Mouse (Mus musculus) lung, embryonic 16.5 days (tissue): ENCODE measurements around the gene Irak1bp1. TPM values are rescaled to one million over a fixed set of nuclear protein-coding genes. Genes with fewer than 3 reads are reported as not detected.
A peak's percentile ranks its signal among the peaks of the same experiment; 100 is the strongest.

Experiments used
- ATAC-seq: fragments of 200-750 bp; cut with Nextera tagmentation; 2 replicates; pipeline ENCODE4 v1.8.0; 2017; ENCODE audit warnings: low read depth, mild to moderate bottlenecking, moderate library complexity
- H3K27ac ChIP-seq: fragments of 300-500 bp; sonication (generic); 2 replicates; pipeline ENCODE4 v1.5.1; 2014; ENCODE audit warnings: mild to moderate bottlenecking, control low read depth, low read length
- H3K27me3 ChIP-seq: fragments of 300-500 bp; sonication (generic); 2 replicates; pipeline ENCODE4 v1.6.1; 2014; ENCODE audit warnings: low read depth, low read length, mixed read lengths; ENCODE audit not compliant: control insufficient read depth, insufficient read depth
- H3K36me3 ChIP-seq: fragments of 300-500 bp; sonication (generic); 2 replicates; pipeline ENCODE4 v1.6.1; 2014; ENCODE audit warnings: low read length; ENCODE audit not compliant: control insufficient read depth, insufficient read depth
- H3K4me1 ChIP-seq: fragments of 300-500 bp; sonication (generic); replicated peaks from 2 replicates; pipeline ENCODE4 v1.6.1; 2014; ENCODE audit warnings: low read length, mixed read lengths; ENCODE audit not compliant: control insufficient read depth, insufficient read depth
- H3K4me2 ChIP-seq: fragments of 300-500 bp; sonication (generic); 2 replicates; pipeline ENCODE4 v1.6.1; 2014; ENCODE audit warnings: low read depth, low read length, control low read depth
- H3K4me3 ChIP-seq: fragments of 300-500 bp; sonication (generic); 2 replicates; pipeline ENCODE4 v1.5.1; 2014; ENCODE audit warnings: mild to moderate bottlenecking, low read length, control low read depth
- H3K9ac ChIP-seq: fragments of 300-500 bp; sonication (generic); 2 replicates; pipeline ENCODE4 v1.6.1; 2014; ENCODE audit warnings: low read length, control low read depth
- H3K9me3 ChIP-seq: fragments of 300-500 bp; sonication (generic); 2 replicates; pipeline ENCODE4 v1.6.1; 2016; ENCODE audit warnings: low read length; ENCODE audit not compliant: control insufficient read depth
- WGBS: fragments of 180-500 bp; shearing (Covaris S2); extraction: QIAGEN DNeasy Blood & Tissue Kit; methylation state at CpG from one replicate; pipeline ENCODE4 v1.1.7; 2014; 5-methylcytosine and 5-hydroxymethylcytosine counted together
- polyA plus RNA-seq: library from polyadenylated mRNA; unstranded; fragments of >200 nt; fragmentation: Nextera tagmentation; extraction: Ambion mirVana; gene quantifications from 2 replicates; pipeline ENCODE4 v1.2.1, GENCODE M21; 2015

Irak1bp1 gene
- 15.3 and 16.7 TPM in 2 replicates for polyA plus RNA-seq

DNA sequence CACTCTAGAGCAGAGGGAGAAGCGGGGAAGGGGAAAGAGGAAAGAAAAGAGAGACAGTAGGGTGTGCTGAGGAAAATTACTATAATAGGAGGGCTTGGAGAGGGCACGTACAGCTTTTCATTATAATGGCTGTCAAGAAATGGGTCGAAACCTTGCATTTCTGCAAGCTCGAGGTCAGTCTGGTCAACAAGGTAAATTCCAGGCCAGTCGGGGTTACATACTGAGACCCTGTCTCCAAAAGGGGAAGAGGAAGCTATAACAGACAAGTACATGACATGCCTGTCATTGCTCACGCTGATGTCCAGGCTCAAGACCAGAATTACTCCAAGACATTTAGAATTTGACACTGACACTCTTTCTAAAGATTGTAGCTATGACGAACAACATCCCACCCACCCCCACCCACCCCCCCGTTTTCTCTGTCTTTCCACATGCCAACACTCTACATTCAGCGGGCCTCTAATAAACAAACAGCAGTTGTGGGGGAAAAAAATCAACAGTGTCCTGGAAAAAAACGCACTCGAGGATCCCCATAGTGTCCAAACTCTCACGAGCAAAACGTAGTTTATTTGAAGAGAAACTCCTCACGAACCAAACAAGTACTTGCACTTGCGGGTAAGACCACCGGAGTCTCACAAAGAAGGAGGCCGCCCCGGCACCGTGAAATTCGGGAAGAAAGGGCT lies at the start of gene Irak1bp1:
Gene Irak1bp1 (plus strand): TSS at position 534 of the 683 bp plus-strand sequence.
- Histone ChIP-seq H3K27ac (peak within 1 kb of the TSS; percentile 76), H3K27me3 (no peaks in the 10 kb centered on the region), H3K4me2 (peak within 1 kb of the TSS; percentile 66), H3K36me3 (no peaks in the 10 kb centered on the region), H3K9ac (peak within 1 kb of the TSS; percentile 86), H3K4me3 (peak within 1 kb of the TSS; percentile 89), H3K4me1 (peaks cover 4% of the 10 kb centered on the region; the same call in 1 of the 2 replicates), H3K9me3 (no peaks in the 10 kb centered on the region)
- 10% methylated on average over 20 of the region's 20 CpGs for WGBS
- peak; percentile 23 for ATAC-seq

- Histone ChIP-seq H3K27me3 (no peaks in the 10 kb centered on the region), H3K36me3 (no peaks in the 10 kb centered on the region), H3K4me3 (no peak overlapping the region), H3K27ac (no peak overlapping the region), H3K4me2 (no peak overlapping the region), H3K9ac (no peak overlapping the region), H3K4me1 (no peaks in the 10 kb centered on the region), H3K9me3 (no peaks in the 10 kb centered on the region)
- ATAC-seq, result no peak
- WGBS, result 74% methylated on average over 9 of the region's 9 CpGs
Observed at GRCm38 (mm10) chr9:82788375-82788774, 41.0 kb upstream of the Irak1bp1 start.

GRCm38 (mm10) chr9:82800360-82800759 lies 29.0 kb upstream of the Irak1bp1 start:
- H3K4me2 ChIP-seq, result no peak overlapping the region
- H3K4me1 ChIP-seq, result peaks cover 4% of the 10 kb centered on the region; the same call in 1 of the 2 replicates
- ATAC-seq, result peak; percentile 89
- no peaks in the 10 kb centered on the region for H3K9me3 ChIP-seq
- no peak overlapping the region for H3K4me3 ChIP-seq
- H3K27ac ChIP-seq, result no peak overlapping the region; the same call in 1 of the 2 replicates
- H3K9ac ChIP-seq, result no peak overlapping the region
- 29% methylated on average over 8 of the region's 8 CpGs for WGBS
- no peaks in the 10 kb centered on the region for H3K27me3 ChIP-seq
- no peaks in the 10 kb centered on the region for H3K36me3 ChIP-seq

DNA sequence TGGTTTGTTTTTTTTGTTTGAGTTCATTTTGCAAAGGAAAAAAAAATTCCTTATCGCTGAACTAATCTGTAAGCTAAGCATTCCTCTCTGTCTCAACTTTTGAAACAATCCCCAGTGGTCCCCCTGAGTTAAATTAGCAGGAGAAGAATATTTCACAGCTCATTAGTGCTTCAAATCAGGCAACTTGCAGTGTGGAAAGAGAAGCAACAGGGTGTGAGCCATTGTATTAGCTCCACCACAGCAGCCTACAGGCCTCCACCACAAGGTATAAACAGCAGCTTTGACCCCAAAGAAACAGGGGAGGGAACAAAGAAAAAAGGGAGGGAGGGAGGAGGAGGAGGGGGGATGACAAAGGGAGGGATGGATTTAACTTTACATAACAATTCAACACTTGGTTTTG lies 22.2 kb upstream of the Irak1bp1 start:
- 26% methylated on average over 1 of the region's 1 CpGs for WGBS
- Histone ChIP-seq H3K36me3 (no peaks in the 10 kb centered on the region), H3K4me3 (no peak overlapping the region), H3K4me1 (no peaks in the 10 kb centered on the region), H3K4me2 (no peak overlapping the region), H3K9me3 (no peaks in the 10 kb centered on the region), H3K9ac (no peak overlapping the region), H3K27me3 (no peaks in the 10 kb centered on the region), H3K27ac (no peak overlapping the region)
- ATAC-seq, result no peak

GRCm38 (mm10) chr9:82807635-82808034 lies 21.7 kb upstream of the Irak1bp1 start:
- Histone ChIP-seq H3K4me1 (no peaks in the 10 kb centered on the region), H3K9ac (no peak overlapping the region), H3K27ac (no peak overlapping the region), H3K9me3 (no peaks in the 10 kb centered on the region), H3K4me3 (no peak overlapping the region), H3K4me2 (no peak overlapping the region), H3K36me3 (no peaks in the 10 kb centered on the region), H3K27me3 (no peaks in the 10 kb centered on the region)
- ATAC-seq, result no peak
- 71% methylated on average over 5 of the region's 5 CpGs for WGBS

DNA sequence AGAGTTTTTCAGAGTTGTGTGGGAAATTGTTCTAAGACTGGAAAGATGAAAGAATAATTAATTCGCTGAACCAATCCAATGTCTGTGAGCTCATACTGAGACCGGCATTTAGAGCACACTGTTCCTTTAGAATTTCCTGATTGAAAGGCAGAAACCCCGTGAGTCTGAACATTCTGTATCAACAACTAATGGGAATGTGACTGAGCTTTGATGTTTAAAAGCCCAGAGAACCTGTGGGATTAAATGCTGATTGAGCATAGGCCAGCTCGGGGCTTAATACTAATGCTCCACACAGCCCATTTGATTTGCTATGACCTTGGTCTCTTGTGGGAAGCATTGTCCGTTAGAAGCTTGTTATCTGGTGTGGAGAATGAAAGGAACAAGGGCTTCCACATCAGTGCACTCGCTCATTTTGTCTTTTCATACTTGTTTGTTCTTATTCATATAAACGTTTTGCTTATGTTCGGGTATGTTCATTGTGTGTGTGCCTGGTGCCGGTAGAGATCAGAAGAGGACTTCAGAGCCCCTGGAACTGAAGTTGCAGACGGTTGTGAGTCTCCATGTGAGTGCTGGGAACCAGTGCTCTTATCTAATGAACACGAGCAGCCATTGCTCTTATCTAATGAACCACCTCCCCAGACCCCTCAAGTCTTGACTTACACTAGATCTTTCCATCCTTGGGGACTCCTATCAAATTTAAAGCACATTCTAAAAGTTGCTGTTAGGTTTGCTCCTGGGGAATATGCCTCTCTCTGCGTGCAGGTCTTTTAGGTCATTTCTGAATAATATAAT lies 17.0 kb upstream of the Irak1bp1 start:
- no peak overlapping the region for H3K27ac ChIP-seq
- no peaks in the 10 kb centered on the region for H3K36me3 ChIP-seq
- no peak overlapping the region for H3K9ac ChIP-seq
- H3K4me2 ChIP-seq, result no peak overlapping the region
- ATAC-seq, result no peak
- no peaks in the 10 kb centered on the region for H3K4me1 ChIP-seq
- no peak overlapping the region for H3K4me3 ChIP-seq
- H3K27me3 ChIP-seq, result no peaks in the 10 kb centered on the region
- 69% methylated on average over 12 of the region's 12 CpGs for WGBS
- H3K9me3 ChIP-seq, result no peaks in the 10 kb centered on the region

DNA sequence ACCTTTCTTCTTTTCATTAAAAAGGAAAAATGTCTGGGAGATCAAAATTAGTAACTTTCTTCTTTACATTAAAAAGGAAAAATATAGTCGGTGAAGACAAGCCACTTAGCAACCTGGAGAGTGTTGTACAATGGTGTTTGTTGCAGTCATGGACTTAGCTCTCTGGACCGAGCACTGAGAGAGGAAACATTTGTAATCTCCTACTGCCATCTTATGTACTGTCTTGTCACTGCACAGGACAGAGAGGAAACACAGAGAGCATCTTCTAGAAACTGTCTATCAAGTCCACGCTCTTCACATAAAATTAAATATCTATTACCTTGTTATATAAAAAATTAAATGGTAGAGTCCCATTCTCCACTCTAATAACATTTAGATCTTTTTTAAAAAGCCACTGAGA lies 14.8 kb upstream of the Irak1bp1 start:
- Histone ChIP-seq H3K4me1 (no peaks in the 10 kb centered on the region), H3K4me3 (no peak overlapping the region), H3K9me3 (no peaks in the 10 kb centered on the region), H3K9ac (no peak overlapping the region), H3K27ac (no peak overlapping the region), H3K27me3 (no peaks in the 10 kb centered on the region), H3K36me3 (no peaks in the 10 kb centered on the region), H3K4me2 (no peak overlapping the region)
- 48% methylated on average over 3 of the region's 3 CpGs for WGBS
- no peak; the same call in 1 of the 2 replicates for ATAC-seq

- ATAC-seq, result no peak
- Histone ChIP-seq H3K9me3 (no peaks in the 10 kb centered on the region), H3K27ac (no peak overlapping the region), H3K4me3 (no peak overlapping the region), H3K27me3 (no peaks in the 10 kb centered on the region), H3K9ac (no peak overlapping the region), H3K4me1 (no peaks in the 10 kb centered on the region), H3K4me2 (no peak overlapping the region), H3K36me3 (no peaks in the 10 kb centered on the region)
Observed at GRCm38 (mm10) chr9:82815257-82815785, 14.0 kb upstream of the Irak1bp1 start.

DNA sequence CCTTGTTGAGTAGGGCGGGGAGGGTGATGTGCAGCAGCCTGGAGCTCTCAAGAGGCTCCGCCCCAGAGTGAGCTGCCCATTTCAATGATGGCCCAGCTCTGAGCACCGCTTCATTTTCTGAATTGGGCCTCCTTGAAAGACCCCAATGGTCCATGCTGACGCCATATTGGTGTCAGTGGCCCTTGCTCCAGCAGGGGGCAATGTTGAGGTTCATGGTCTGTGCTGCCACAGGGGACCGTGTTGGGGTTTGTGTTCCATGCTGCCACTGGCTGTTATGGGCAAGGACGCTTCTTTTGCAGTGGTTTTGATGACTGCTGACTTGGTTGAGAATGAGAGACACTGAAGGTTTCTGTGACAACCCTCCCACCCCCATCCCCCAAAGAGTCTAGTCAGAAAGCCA lies 2.9 kb upstream of the Irak1bp1 start:
- H3K27ac ChIP-seq, result no peak overlapping the region
- no peak overlapping the region for H3K9ac ChIP-seq
- no peak for ATAC-seq
- H3K4me1 ChIP-seq, result peaks cover 4% of the 10 kb centered on the region; the same call in 1 of the 2 replicates
- H3K36me3 ChIP-seq, result no peaks in the 10 kb centered on the region
- no peak overlapping the region for H3K4me3 ChIP-seq
- 92% methylated on average over 6 of the region's 6 CpGs for WGBS
- H3K4me2 ChIP-seq, result no peak overlapping the region
- H3K27me3 ChIP-seq, result no peaks in the 10 kb centered on the region
- no peaks in the 10 kb centered on the region for H3K9me3 ChIP-seq
